Mouse (Mus musculus) cerebellum, adult 2 months (tissue): ENCODE measurements around the gene Vps35.

Source experiments
- CTCF ChIP-seq: fragments of 200-500 bp; IDR thresholded peaks from 2 replicates; pipeline ENCODE4 v1.5.1; 2011; ENCODE audit warnings: low read depth, mild to moderate bottlenecking, control low read depth, low read length, moderate library complexity, borderline replicate concordance; ENCODE audit not compliant: insufficient read depth
- POLR2A ChIP-seq: fragments of 200-500 bp; IDR thresholded peaks from 2 replicates; pipeline ENCODE4 v1.6.1; 2011; ENCODE audit warnings: low read length, control low read depth, borderline replicate concordance; ENCODE audit not compliant: insufficient read depth

- no peak for TF ChIP-seq CTCF
- TF ChIP-seq POLR2A = no peak
Measured at GRCm38 (mm10) chr8:85313036-85313435, 13.4 kb upstream of the Vps35 start.
